Mouse (Mus musculus) brain, embryonic 18.5 days (tissue): ENCODE measurements around the gene Srd5a2.

Source experiments
- DNase-seq: peaks from one replicate; pipeline ENCODE4 v3.0.0-alpha.2; 2012; ENCODE audit warnings: low read depth, low spot score

Gene Srd5a2

GRCm38 (mm10) chr17:73985936-73986335, 61.8 kb downstream of the Srd5a2 start:
- DNase-seq: no peak

DNA sequence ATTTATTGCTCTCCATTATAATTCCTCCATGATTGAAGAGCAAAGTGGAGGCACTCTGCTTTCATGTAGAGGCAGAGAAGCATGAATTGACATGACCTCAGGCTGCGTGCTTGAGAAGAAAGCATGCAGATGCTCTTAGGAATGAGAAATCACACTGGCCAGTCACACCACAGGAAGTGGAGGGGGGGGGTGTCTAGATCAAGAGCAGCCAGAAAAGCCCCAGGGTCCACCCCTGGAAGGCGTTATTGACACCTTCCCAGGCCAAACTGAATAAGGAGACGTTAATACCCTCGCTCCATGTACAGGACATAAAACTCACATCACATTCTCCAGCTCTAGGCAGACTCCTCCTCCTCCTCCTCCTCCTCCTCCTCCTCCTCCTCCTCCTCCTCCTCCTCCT, 63.2 kb downstream of the Srd5a2 start:
- no peak for DNase-seq

GRCm38 (mm10) chr17:73982871-73983270, 64.8 kb downstream of the Srd5a2 start:
- DNase-seq: no peak

DNA sequence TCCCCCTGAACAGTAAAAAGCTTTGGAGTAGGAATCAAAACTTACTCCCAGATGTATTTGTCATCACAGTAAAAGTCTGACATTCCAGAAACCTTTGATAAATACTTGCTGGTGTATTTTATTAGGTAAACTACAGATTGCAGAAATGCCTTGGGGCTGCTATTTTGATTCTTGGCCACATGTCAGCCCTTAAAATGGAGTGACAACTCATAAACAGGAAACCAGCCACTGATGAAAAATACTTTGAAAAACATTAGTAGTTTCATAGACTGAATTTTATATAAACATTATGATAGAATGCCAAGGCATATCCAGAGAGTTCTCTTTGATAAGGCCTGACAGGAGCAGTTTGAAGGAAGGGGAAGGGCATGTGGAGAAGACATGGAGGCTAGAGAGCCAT, 71.7 kb downstream of the Srd5a2 start:
- DNase-seq: no peak

- no peak for DNase-seq
These were observed 75.1 kb downstream of the Srd5a2 start for GRCm38 (mm10) chr17:73972648-73973047.

DNA sequence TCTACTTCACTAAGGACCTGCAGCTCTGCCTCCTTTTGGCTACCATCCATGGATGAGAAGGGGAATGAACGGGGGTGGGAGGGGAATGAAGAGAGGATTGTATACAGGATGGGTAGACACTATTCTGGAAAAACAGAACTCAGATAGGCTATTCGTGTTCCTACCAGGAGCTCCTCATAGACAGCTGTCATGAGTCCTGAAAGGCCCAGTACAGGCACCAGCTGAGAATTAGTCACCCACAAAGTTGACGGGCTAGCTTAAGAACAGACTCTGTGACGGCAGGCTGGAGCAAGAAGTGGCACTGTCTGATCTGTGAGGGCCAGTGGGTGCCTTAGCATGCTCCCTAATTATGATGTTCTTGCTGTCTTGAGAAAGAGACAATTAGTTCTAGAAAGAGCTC, 76.4 kb downstream of the Srd5a2 start:
- no peak for DNase-seq

- no peak for DNase-seq
These were observed 77.2 kb downstream of the Srd5a2 start for GRCm38 (mm10) chr17:73970361-73971027.
